In genomic region chr7:131362615-131363300, GRCm38 (mm10) we compare ENCODE assay signal across 8 mouse cellular contexts. TPM values are rescaled to one million over a fixed set of nuclear protein-coding genes. Genes with fewer than 3 reads are reported as not detected.
DNase-seq lines count a peak whose midpoint lies in the region; ATAC-seq and TF ChIP-seq lines count a peak whose summit lies in the region.

Gene 2310057M21Rik (minus strand): TSS chr7:131362759.

- peak within 1 kb of the TSS; percentile 85 to 97 (median 85) for H3K4me3 ChIP-seq in CH12.LX (replicated peaks in 1 of 3; ENCODE audit: low read depth in 2 of 3, low read length in 2 of 3, poor library complexity in 1 of 3)
- H3K4me3 ChIP-seq in forebrain, embryonic 10.5 days: peak within 1 kb of the TSS; percentile 92
- peak within 1 kb of the TSS; percentile 86 for H3K4me3 ChIP-seq in heart, embryonic 15.5 days
- H3K4me3 ChIP-seq in liver, embryonic 14.5 days (ENCODE audit: insufficient read depth in 1 of 2, low read depth in 2 of 2, low read length in 2 of 2): peak within 1 kb of the TSS; percentile 74 to 80
- H3K4me3 ChIP-seq in neural tube, embryonic 11.5 days (ENCODE audit: low read depth, low read length): peak within 1 kb of the TSS; percentile 81
- H3K4me3 ChIP-seq in testis, adult 2 months (ENCODE audit: control insufficient read depth, low read depth, low read length): peak within 1 kb of the TSS; percentile 84

- peaks cover 10% of the 10 kb centered on the region for H3K79me2 ChIP-seq in CH12.LX (replicated peaks; ENCODE audit: control insufficient read depth, extremely low read depth, insufficient read depth, poor library complexity, severe bottlenecking)

- TF ChIP-seq EP300 in CH12.LX (IDR thresholded peaks at IDR 0.05; ENCODE audit: low read length): no peak
- no peak for TF ChIP-seq EP300 in liver, embryonic 14.5 days (IDR thresholded peaks at IDR 0.05; ENCODE audit: low read depth)

- peak within 1 kb of the TSS; percentile 21 for H3K27ac ChIP-seq in CH12.LX (ENCODE audit: insufficient read depth, low read depth)
- H3K27ac ChIP-seq in forebrain, embryonic 10.5 days: peak within 1 kb of the TSS; percentile 96
- peak within 1 kb of the TSS; percentile 97 for H3K27ac ChIP-seq in heart, embryonic 15.5 days
- peak within 1 kb of the TSS; percentile 67 for H3K27ac ChIP-seq in liver, embryonic 14.5 days
- H3K27ac ChIP-seq in neural tube, embryonic 11.5 days (ENCODE audit: low read depth, low read length): peak within 1 kb of the TSS; percentile 78
- H3K27ac ChIP-seq in testis, adult 2 months (ENCODE audit: control insufficient read depth, insufficient read depth, low read depth, low read length): peak within 1 kb of the TSS; percentile 90

- peaks cover 7% of the 10 kb centered on the region for H3K27me3 ChIP-seq in CH12.LX (replicated peaks)
- H3K27me3 ChIP-seq in forebrain, embryonic 10.5 days (ENCODE audit: poor library complexity, severe bottlenecking): peaks cover 14% of the 10 kb centered on the region
- no peaks in the 10 kb centered on the region for H3K27me3 ChIP-seq in heart, embryonic 15.5 days
- H3K27me3 ChIP-seq in liver, embryonic 14.5 days (ENCODE audit: control insufficient read depth, insufficient read depth, low read length): no peaks in the 10 kb centered on the region
- no peaks in the 10 kb centered on the region for H3K27me3 ChIP-seq in neural tube, embryonic 11.5 days (ENCODE audit: control insufficient read depth, insufficient read depth, low read length)
- no peaks in the 10 kb centered on the region for H3K27me3 ChIP-seq in testis, adult 2 months (ENCODE audit: control insufficient read depth, insufficient read depth, low read length)

- peak within 1 kb of the TSS; percentile 52 for H3K9ac ChIP-seq in CH12.LX (ENCODE audit: insufficient read depth, low read depth)
- peak within 1 kb of the TSS; percentile 88 for H3K9ac ChIP-seq in heart, embryonic 15.5 days
- H3K9ac ChIP-seq in liver, embryonic 14.5 days (replicated peaks): peak within 1 kb of the TSS; percentile 91
- H3K9ac ChIP-seq in neural tube, embryonic 11.5 days (ENCODE audit: low read length): peak within 1 kb of the TSS; percentile 88

- WGBS in forebrain, embryonic 10.5 days: under 1% methylated on average over 55 of the region's 55 CpGs
- under 1% methylated on average over 55 of the region's 55 CpGs for WGBS in heart, embryonic 15.5 days
- WGBS in liver, embryonic 14.5 days (ENCODE audit: insufficient replicate concordance): under 1% methylated on average over 55 of the region's 55 CpGs
- under 1% methylated on average over 55 of the region's 55 CpGs for WGBS in neural tube, embryonic 11.5 days

- dilution Hi-C loops in CH12.LX (cut with MboI; ENCODE audit: extremely low pct_ligation_motif_present, extremely low pct_unique_long_range_greater_than_20kb, low sequenced_read_pairs): no loop called here

- H3K9me3 ChIP-seq in CH12.LX (replicated peaks; ENCODE audit: low read length): no peaks in the 10 kb centered on the region
- no peaks in the 10 kb centered on the region for H3K9me3 ChIP-seq in forebrain, embryonic 10.5 days
- no peaks in the 10 kb centered on the region for H3K9me3 ChIP-seq in heart, embryonic 15.5 days (replicated peaks)
- H3K9me3 ChIP-seq in liver, embryonic 14.5 days (ENCODE audit: control insufficient read depth, low read length): no peaks in the 10 kb centered on the region
- H3K9me3 ChIP-seq in neural tube, embryonic 11.5 days (ENCODE audit: control insufficient read depth, low read length): no peaks in the 10 kb centered on the region

- peaks cover 3 to 12% of the 10 kb centered on the region in 2 experiments for H3K4me1 ChIP-seq in CH12.LX (ENCODE audit: control insufficient read depth in 1 of 2, insufficient read depth in 2 of 2)
- H3K4me1 ChIP-seq in forebrain, embryonic 10.5 days: peaks cover 19% of the 10 kb centered on the region
- H3K4me1 ChIP-seq in heart, embryonic 15.5 days (replicated peaks): peaks cover 16% of the 10 kb centered on the region
- peaks cover 9 to 13% of the 10 kb centered on the region in 2 experiments for H3K4me1 ChIP-seq in liver, embryonic 14.5 days (replicated peaks; ENCODE audit: control insufficient read depth in 2 of 2, insufficient read depth in 2 of 2, low read length in 1 of 2)
- H3K4me1 ChIP-seq in neural tube, embryonic 11.5 days (ENCODE audit: control insufficient read depth, insufficient read depth, low read length): peaks cover 11% of the 10 kb centered on the region
- H3K4me1 ChIP-seq in testis, adult 2 months (ENCODE audit: control insufficient read depth, insufficient read depth, low read length): peaks cover 6% of the 10 kb centered on the region

- TF ChIP-seq POLR2A in CH12.LX (IDR thresholded peaks at IDR 0.05; ENCODE audit: low read depth, low read length): peak; percentile 63
- TF ChIP-seq POLR2A in testis, adult 2 months (IDR thresholded peaks at IDR 0.05; ENCODE audit: control insufficient read depth, low read depth, low read length): no peak; the same call in 1 of the 2 replicates

- TF ChIP-seq CTCF in CH12.LX (conservative IDR thresholded peaks at IDR 0.05 in 1 of 2, IDR thresholded peaks at IDR 0.05 in 1 of 2; ENCODE audit: low read depth in 2 of 2, low read length in 2 of 2): no peak
- TF ChIP-seq CTCF in liver, embryonic 14.5 days (IDR thresholded peaks at IDR 0.05; ENCODE audit: low read depth): no peak; the same call in 1 of the 2 replicates
- no peak for TF ChIP-seq CTCF in testis, adult 2 months (IDR thresholded peaks at IDR 0.05; ENCODE audit: control insufficient read depth, insufficient read depth, insufficient replicate concordance, low read depth, low read length)

- peak; percentile 97 for ATAC-seq in heart, embryonic 15.5 days (replicated peaks; ENCODE audit: insufficient number of reproducible peaks, insufficient read depth, low FRiP score, low read depth)
- peak; percentile 95 for ATAC-seq in liver, embryonic 14.5 days (ENCODE audit: insufficient read depth)
- peak; percentile 98 for ATAC-seq in neural tube, embryonic 11.5 days (ENCODE audit: insufficient read depth, low FRiP score, low TSS enrichment)

- no peak for TF ChIP-seq RAD21 in CH12.LX (IDR thresholded peaks at IDR 0.05; ENCODE audit: low read depth, low read length)

- peaks cover 6 to 19% of the 10 kb centered on the region in 2 experiments for H3K36me3 ChIP-seq in CH12.LX (replicated peaks in 1 of 2; ENCODE audit: control insufficient read depth in 1 of 2, insufficient read depth in 1 of 2, low read length in 1 of 2)
- H3K36me3 ChIP-seq in forebrain, embryonic 10.5 days (replicated peaks): peaks cover 35% of the 10 kb centered on the region
- H3K36me3 ChIP-seq in heart, embryonic 15.5 days: peaks cover 16% of the 10 kb centered on the region
- peaks cover 10% of the 10 kb centered on the region for H3K36me3 ChIP-seq in liver, embryonic 14.5 days (replicated peaks; ENCODE audit: control insufficient read depth, insufficient read depth, low read depth)
- H3K36me3 ChIP-seq in neural tube, embryonic 11.5 days (ENCODE audit: control insufficient read depth, insufficient read depth, low read length): no peaks in the 10 kb centered on the region
- H3K36me3 ChIP-seq in testis, adult 2 months (ENCODE audit: control insufficient read depth, insufficient read depth, low read length): no peaks in the 10 kb centered on the region; the same call in 1 of the 2 replicates

- H3K4me2 ChIP-seq in CH12.LX (ENCODE audit: insufficient read depth, low read depth, poor library complexity, severe bottlenecking): peak within 1 kb of the TSS; percentile 97
- peak within 1 kb of the TSS; percentile 93 for H3K4me2 ChIP-seq in heart, embryonic 15.5 days
- H3K4me2 ChIP-seq in liver, embryonic 14.5 days (ENCODE audit: low read depth): peak within 1 kb of the TSS; percentile 84
- H3K4me2 ChIP-seq in neural tube, embryonic 11.5 days (ENCODE audit: low read depth): peak within 1 kb of the TSS; percentile 93

- in situ Hi-C loops in CH12.LX (cut with MboI; ENCODE audit: low pct_ligation_motif_present, low pct_unique_long_range_greater_than_20kb, low sequenced_read_pairs): no loop called here

- DNase-seq in CH12.LX (ENCODE audit: extremely low read depth): peak; percentile 94
- peak; percentile 90 for DNase-seq in c-Kit-positive CD71-negative TER-119-negative erythroid progenitor cells, embryonic 14.5 days (ENCODE audit: low read depth)
- peak; percentile 97 for DNase-seq in forebrain, embryonic 10.5 days (ENCODE audit: extremely low spot score, low spot score)
- DNase-seq in kidney, postnatal 25 days: peak; percentile 97 to 98
- DNase-seq in liver, embryonic 14.5 days (ENCODE audit: low read depth in 3 of 3, low spot score in 3 of 3): peak; percentile 84 to 86 (median 86)
- peak; percentile 98 for DNase-seq in neural tube, embryonic 11.5 days (ENCODE audit: low spot score)

TF ChIP-seq in CH12.LX, 34 proteins besides CTCF, POLR2A, EP300 and RAD21 (continues in another document):
- TF ChIP-seq BHLHE40 (IDR thresholded peaks at IDR 0.05; ENCODE audit: low read depth, low read length) (peak; percentile 72), GABPA (IDR thresholded peaks at IDR 0.05; ENCODE audit: insufficient replicate concordance, low read depth, low read length) (no peak), CHD1 (IDR thresholded peaks at IDR 0.05; ENCODE audit: low read depth, low read length) (no peak), ELF1 (IDR thresholded peaks at IDR 0.05; ENCODE audit: low read depth, low read length) (peak; percentile 55; the same call in 1 of the 2 replicates), SIN3A (IDR thresholded peaks at IDR 0.05; ENCODE audit: low read length) (peak; percentile 75), TCF12 (IDR thresholded peaks at IDR 0.05; ENCODE audit: low read depth, low read length) (peak; percentile 89), NRF1 (IDR thresholded peaks at IDR 0.05; ENCODE audit: low read depth, low read length) (peak; percentile 95), UBTF (IDR thresholded peaks at IDR 0.05; ENCODE audit: low read depth, low read length) (peak; percentile 69; the same call in 1 of the 2 replicates), TBP (conservative IDR thresholded peaks at IDR 0.05; ENCODE audit: low read depth, low read length) (peak; percentile 78; the same call in 1 of the 2 replicates), MAFK (IDR thresholded peaks at IDR 0.05; ENCODE audit: insufficient replicate concordance, low read length) (no peak), HCFC1 (IDR thresholded peaks at IDR 0.05; ENCODE audit: low read depth, low read length) (peak; percentile 88), NELFE (IDR thresholded peaks at IDR 0.05; ENCODE audit: low read depth, low read length) (peak; percentile 58)

RNA-seq across cellular contexts. Expression of gene 2310057M21Rik, which starts in this region (rescaled TPM):
- total RNA-seq in CH12.LX (2012; rRNA removed) (13.1 and 14.6 TPM in 2 replicates), CH12.LX (2014; rRNA removed) (3.3 and 3.4 TPM in 2 replicates)
- polyA plus RNA-seq in CH12.LX (2012; ENCODE audit: insufficient read length, low read depth): 20.2 and 22.5 TPM in 2 replicates
- 21.3 and 22.7 TPM in 2 replicates for polyA plus RNA-seq in forebrain, embryonic 10.5 days (2016; fragmentation: Nextera tagmentation; extraction: Ambion mirVana)
- 15.4 and 16.1 TPM in 2 replicates for polyA plus RNA-seq in heart, embryonic 15.5 days (2015; fragmentation: Nextera tagmentation; extraction: Ambion mirVana)
- polyA plus RNA-seq in liver, embryonic 14.5 days (2012; rRNA removed): 2.8 and 4.6 TPM in 2 replicates
- polyA plus RNA-seq in liver, embryonic 14.5 days (2014; fragmentation: Nextera tagmentation; extraction: Ambion mirVana): 7.7 and 9.2 TPM in 2 replicates
- polyA plus RNA-seq in neural tube, embryonic 11.5 days (2014; fragmentation: Nextera tagmentation; extraction: Ambion mirVana): 25.6 and 28.7 TPM in 2 replicates
- 11.4 and 12.5 TPM in 2 replicates for polyA plus RNA-seq in testis, adult 2 months (2012; rRNA removed)

Comparison
In these comparisons a context has a peak if more than half of its experiments do, and no peak if none do; other contexts are left out.
1. Peak in every context shown above with its lines: DNase-seq, ATAC-seq, H3K4me3 ChIP-seq and H3K27ac ChIP-seq.
2. H3K27ac ChIP-seq: peak in every context shown above with its lines; median percentile 97 in heart, embryonic 15.5 days; 96 in forebrain, embryonic 10.5 days; 90 in testis, adult 2 months; 78 in neural tube, embryonic 11.5 days; 67 in liver, embryonic 14.5 days; 21 in CH12.LX.